Mouse (Mus musculus): ENCODE measurements around the gene Clcnka. TPM values are rescaled to one million over a fixed set of nuclear protein-coding genes. Genes with fewer than 3 reads are reported as not detected.

Clcnka gene
- total and polyA plus RNA-seq, 3 experiments, result not detected

- no peak overlapping the region for H3K4me3 ChIP-seq (ENCODE audit: control insufficient read depth in 1 of 2, insufficient read depth in 1 of 2, low read depth in 2 of 2, low read length in 2 of 2)
- no peaks in the 10 kb centered on the region for H3K79me2 ChIP-seq (ENCODE audit: control insufficient read depth, insufficient read depth, low read length, poor library complexity)
- H3K27ac ChIP-seq (ENCODE audit: control insufficient read depth, low read depth, low read length), result no peak overlapping the region
- no peak for TF ChIP-seq MEF2A (IDR thresholded peaks at IDR 0.05; ENCODE audit: extremely low read depth, insufficient replicate concordance, low read depth, low read length, poor library complexity, severe bottlenecking)
- no peak for TF ChIP-seq NRF1 (IDR thresholded peaks at IDR 0.05; ENCODE audit: insufficient read depth, low read depth, low read length, poor library complexity, severe bottlenecking)
- no peak for TF ChIP-seq TAL1 (IDR thresholded peaks at IDR 0.05; ENCODE audit: low read length)
- no peak for TF ChIP-seq MYC (IDR thresholded peaks at IDR 0.05; ENCODE audit: low read depth, low read length)
- TF ChIP-seq ETS1 (IDR thresholded peaks at IDR 0.05; ENCODE audit: low read depth, low read length), result no peak
- TF ChIP-seq JUND (IDR thresholded peaks at IDR 0.05; ENCODE audit: low read depth, low read length), result no peak
- no peak for TF ChIP-seq NELFE (IDR thresholded peaks at IDR 0.05; ENCODE audit: low read depth, low read length)
- no peak for TF ChIP-seq CHD1 (IDR thresholded peaks at IDR 0.05; ENCODE audit: low read depth, low read length)
- no peak for TF ChIP-seq GABPA (IDR thresholded peaks at IDR 0.05; ENCODE audit: low read depth, low read length)
- no peak for TF ChIP-seq MYB (IDR thresholded peaks at IDR 0.05; ENCODE audit: low read depth, low read length)
- TF ChIP-seq UBTF (IDR thresholded peaks at IDR 0.05; ENCODE audit: borderline replicate concordance, insufficient read depth, low read depth, low read length), result no peak
- no peak for TF ChIP-seq BHLHE40 (IDR thresholded peaks at IDR 0.05; ENCODE audit: borderline replicate concordance, low read depth, low read length)
- no peak for TF ChIP-seq CHD2 (IDR thresholded peaks at IDR 0.05; ENCODE audit: low read length)
- DNase-seq (ENCODE audit: low read depth, low spot score), result no peak
- H3K27me3 ChIP-seq (ENCODE audit: control insufficient read depth in 1 of 2, insufficient read depth in 2 of 2, low read length in 2 of 2), result no peaks in the 10 kb centered on the region
- H3K4me1 ChIP-seq (ENCODE audit: control insufficient read depth in 1 of 2, insufficient read depth in 2 of 2, low read length in 2 of 2), result no peaks in the 10 kb centered on the region
- no peaks in the 10 kb centered on the region for H3K36me3 ChIP-seq (ENCODE audit: control insufficient read depth in 1 of 2, insufficient read depth in 2 of 2, low read length in 2 of 2)
- no peak overlapping the region for H3K9ac ChIP-seq (ENCODE audit: control insufficient read depth, low read depth, low read length, poor library complexity, severe bottlenecking)
- no peaks in the 10 kb centered on the region for H3K9me3 ChIP-seq (replicated peaks; ENCODE audit: insufficient read depth, low read length)
Observed at GRCm38 (mm10) chr4:141347365-141347797, 51.1 kb downstream of the Clcnka start.

DNA sequence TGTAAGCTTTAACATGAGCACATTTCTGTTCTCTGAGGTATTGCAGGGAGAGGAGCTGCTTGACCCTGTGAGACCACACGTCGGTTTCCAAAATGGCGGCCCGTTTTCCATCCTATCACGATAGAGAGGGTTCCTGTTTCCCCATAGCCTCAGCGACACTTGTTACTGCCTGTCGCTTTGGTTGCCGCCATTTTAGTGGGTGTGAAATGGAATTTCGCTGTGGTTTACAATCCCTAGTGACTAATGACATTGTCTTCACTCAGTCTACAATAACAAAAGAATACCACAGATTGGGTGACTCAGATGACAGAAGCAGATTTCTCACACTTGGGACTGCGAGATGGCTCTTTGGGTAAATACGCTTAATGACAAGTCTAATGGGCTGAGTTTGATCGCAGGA, 53.3 kb downstream of the Clcnka start:
- Histone ChIP-seq H3K27me3 (ENCODE audit: control insufficient read depth in 1 of 2, insufficient read depth in 2 of 2, low read length in 2 of 2) (no peaks in the 10 kb centered on the region), H3K27ac (ENCODE audit: control insufficient read depth, low read depth, low read length) (no peak overlapping the region), H3K4me1 (ENCODE audit: control insufficient read depth in 1 of 2, insufficient read depth in 2 of 2, low read length in 2 of 2) (no peaks in the 10 kb centered on the region), H3K9me3 (replicated peaks; ENCODE audit: insufficient read depth, low read length) (no peaks in the 10 kb centered on the region), H3K36me3 (ENCODE audit: control insufficient read depth in 1 of 2, insufficient read depth in 2 of 2, low read length in 2 of 2) (no peaks in the 10 kb centered on the region), H3K79me2 (ENCODE audit: control insufficient read depth, insufficient read depth, low read length, poor library complexity) (no peaks in the 10 kb centered on the region), H3K9ac (ENCODE audit: control insufficient read depth, low read depth, low read length, poor library complexity, severe bottlenecking) (no peak overlapping the region), H3K4me3 (ENCODE audit: control insufficient read depth in 1 of 2, insufficient read depth in 1 of 2, low read depth in 2 of 2, low read length in 2 of 2) (no peak overlapping the region)
- no peak for TF ChIP-seq NELFE (IDR thresholded peaks at IDR 0.05; ENCODE audit: low read depth, low read length)
- TF ChIP-seq GABPA (IDR thresholded peaks at IDR 0.05; ENCODE audit: low read depth, low read length), result no peak
- no peak for TF ChIP-seq EP300 (IDR thresholded peaks at IDR 0.05; ENCODE audit: low read depth in 1 of 2, low read length in 2 of 2)
- TF ChIP-seq MAFK (IDR thresholded peaks at IDR 0.05; ENCODE audit: borderline replicate concordance, low read depth, low read length), result no peak
- no peak for TF ChIP-seq POLR2AphosphoS5 (IDR thresholded peaks at IDR 0.05; ENCODE audit: borderline replicate concordance, low read depth, low read length)
- no peak for TF ChIP-seq CHD2 (IDR thresholded peaks at IDR 0.05; ENCODE audit: low read length)
- no peak for TF ChIP-seq ZNF384 (IDR thresholded peaks at IDR 0.05; ENCODE audit: low read depth, low read length)
- no peak for TF ChIP-seq ELF1 (IDR thresholded peaks at IDR 0.05; ENCODE audit: low read depth, low read length)
- no peak for TF ChIP-seq POLR2AphosphoS2 (IDR thresholded peaks at IDR 0.05; ENCODE audit: low read length)
- TF ChIP-seq BHLHE40 (IDR thresholded peaks at IDR 0.05; ENCODE audit: borderline replicate concordance, low read depth, low read length), result no peak
- TF ChIP-seq MAZ (IDR thresholded peaks at IDR 0.05; ENCODE audit: low read depth, low read length), result no peak
- no peak for TF ChIP-seq USF1 (IDR thresholded peaks at IDR 0.05; ENCODE audit: low read depth, low read length)
- TF ChIP-seq MAX (IDR thresholded peaks at IDR 0.05; ENCODE audit: low read length), result no peak
- no peak for TF ChIP-seq HCFC1 (IDR thresholded peaks at IDR 0.05; ENCODE audit: low read depth, low read length)
- TF ChIP-seq SMC3 (IDR thresholded peaks at IDR 0.05; ENCODE audit: low read depth, low read length), result no peak
- TF ChIP-seq MYB (IDR thresholded peaks at IDR 0.05; ENCODE audit: low read depth, low read length), result no peak
- TF ChIP-seq KAT2A (conservative IDR thresholded peaks at IDR 0.05; ENCODE audit: low read depth, low read length), result no peak
- TF ChIP-seq MYC (IDR thresholded peaks at IDR 0.05; ENCODE audit: low read depth, low read length), result no peak
- TF ChIP-seq ETS1 (IDR thresholded peaks at IDR 0.05; ENCODE audit: low read depth, low read length), result no peak
- TF ChIP-seq TBP (IDR thresholded peaks at IDR 0.05; ENCODE audit: low read depth, low read length), result no peak
- no peak for DNase-seq (ENCODE audit: low read depth, low spot score)

Data from MEL (cell line).